Mouse (Mus musculus) lung, postnatal 0 days (tissue): ENCODE measurements around the gene Morc2a.

Source experiments
- CTCF ChIP-seq: IDR thresholded peaks from 2 replicates; pipeline ENCODE4 v1.5.1; 2016; ENCODE audit warnings: antibody characterized with exemption, mild to moderate bottlenecking
- EP300 ChIP-seq: IDR thresholded peaks from 2 replicates; pipeline ENCODE4 v1.6.1; 2016; ENCODE audit warnings: antibody characterized with exemption, mild to moderate bottlenecking, control low read depth

DNA sequence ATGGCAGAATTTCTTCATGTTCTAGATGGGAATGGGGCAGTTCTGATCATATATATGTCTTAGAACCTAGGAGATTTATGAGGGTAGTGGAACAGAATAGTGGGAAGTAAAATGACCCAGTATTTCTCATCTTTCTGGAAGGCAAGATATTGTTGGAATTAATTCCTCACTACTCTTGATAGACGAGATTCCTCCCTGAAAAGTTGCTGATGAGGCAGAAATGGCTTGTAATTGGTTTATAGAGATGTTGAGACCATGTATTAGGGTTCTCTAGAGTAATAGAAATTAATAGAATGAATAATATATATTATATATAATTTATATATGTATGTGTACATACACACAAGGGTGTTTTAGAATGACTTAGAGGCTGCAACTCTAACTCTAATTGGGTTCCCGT is 13.0 kb downstream of the Morc2a start:
- TF ChIP-seq EP300 = no peak
- TF ChIP-seq CTCF = no peak
